Mouse (Mus musculus): ENCODE results near the gene Nbdy.

- TF ChIP-seq CTCF (IDR thresholded peaks at IDR 0.05; ENCODE audit: extremely low read depth, insufficient read depth, low read length), result no peak
- TF ChIP-seq POLR2A (IDR thresholded peaks at IDR 0.05; ENCODE audit: extremely low read depth, insufficient read depth, low read length), result no peak
Measured at GRCm38 (mm10) chrX:153749230-153749629, 25.8 kb downstream of the Nbdy start.
